Mouse (Mus musculus) stomach, postnatal 0 days (tissue): ENCODE results near the gene Il6st.

Experiments
- CTCF ChIP-seq: IDR thresholded peaks from 2 replicates; pipeline ENCODE4 v1.5.1; 2016; ENCODE audit warnings: antibody characterized with exemption, low read depth, mild to moderate bottlenecking, moderate library complexity
- EP300 ChIP-seq: optimal IDR thresholded peaks from 2 replicates; pipeline ENCODE3; 2016; ENCODE audit warnings: antibody characterized with exemption

DNA sequence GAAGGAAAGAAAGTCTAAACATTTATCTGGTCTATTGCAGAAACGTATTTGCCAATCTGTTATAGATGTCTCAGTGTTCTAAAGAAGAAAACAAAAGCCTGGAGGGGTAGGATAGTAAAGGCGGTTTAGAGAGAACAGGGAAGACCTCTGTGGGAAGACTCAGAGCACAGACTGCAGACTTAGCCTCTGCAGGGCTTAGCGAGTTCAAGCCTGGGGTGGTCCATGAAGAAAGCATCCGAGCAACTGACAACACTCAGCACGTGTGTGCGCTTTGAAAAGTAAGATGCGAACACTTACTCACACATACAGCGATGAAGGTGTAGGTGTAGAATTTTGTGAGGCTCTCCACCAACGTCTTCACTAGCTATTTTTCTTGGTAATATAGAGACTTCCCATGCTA, 7.3 kb downstream of the Il6st start:
- TF ChIP-seq EP300 (no peak), CTCF (no peak)
